Mouse (Mus musculus) testis, adult 2 months (tissue): ENCODE results near the gene Nwd2. TPM values are rescaled to one million over a fixed set of nuclear protein-coding genes. Genes with fewer than 3 reads are reported as not detected.

ENCODE experiments used
- H3K27ac ChIP-seq: fragments of 200-500 bp; 2 replicates; pipeline ENCODE4 v1.5.1; 2012; ENCODE audit warnings: low read depth, low read length; ENCODE audit not compliant: control insufficient read depth, insufficient read depth
- H3K27me3 ChIP-seq: fragments of 200-500 bp; 2 replicates; pipeline ENCODE4 v1.6.1; 2012; ENCODE audit warnings: mild to moderate bottlenecking, low read length, moderate library complexity; ENCODE audit not compliant: control insufficient read depth, insufficient read depth
- H3K36me3 ChIP-seq: fragments of 200-500 bp; 2 replicates; pipeline ENCODE4 v1.6.1; 2012; ENCODE audit warnings: mild to moderate bottlenecking, low read length; ENCODE audit not compliant: control insufficient read depth, insufficient read depth
- H3K4me1 ChIP-seq: fragments of 200-500 bp; 2 replicates; pipeline ENCODE4 v1.6.1; 2012; ENCODE audit warnings: low read length; ENCODE audit not compliant: control insufficient read depth, insufficient read depth
- H3K4me3 ChIP-seq: fragments of 200-500 bp; 2 replicates; pipeline ENCODE4 v1.5.1; 2012; ENCODE audit warnings: low read depth, mild to moderate bottlenecking, low read length, moderate library complexity, mixed read lengths; ENCODE audit not compliant: control insufficient read depth
- CTCF ChIP-seq: fragments of 200-500 bp; IDR thresholded peaks from 2 replicates; pipeline ENCODE4 v1.5.1; 2012; ENCODE audit warnings: low read depth, mild to moderate bottlenecking, inconsistent platforms, low read length, moderate library complexity; ENCODE audit not compliant: control insufficient read depth, insufficient read depth, insufficient replicate concordance
- POLR2A ChIP-seq: fragments of 200-500 bp; IDR thresholded peaks from 2 replicates; pipeline ENCODE4 v1.6.1; 2012; ENCODE audit warnings: low read depth, mild to moderate bottlenecking, inconsistent platforms, low read length, moderate library complexity; ENCODE audit not compliant: control insufficient read depth
- polyA plus RNA-seq: library from polyadenylated mRNA; depleted of rRNA; stranded (reverse); fragments of >200 nt; gene quantifications from 2 replicates; pipeline ENCODE4 v1.2.3, GENCODE M21; 2012

Gene Nwd2
- polyA plus RNA-seq, 1 experiment: 0.84 TPM

- TF ChIP-seq CTCF (no peak), POLR2A (no peak)
- Histone ChIP-seq H3K27me3 (no peaks in the 10 kb centered on the region), H3K36me3 (no peaks in the 10 kb centered on the region), H3K4me1 (no peaks in the 10 kb centered on the region), H3K27ac (no peak overlapping the region), H3K4me3 (no peak overlapping the region)
Measured at GRCm38 (mm10) chr5:63696784-63697183, 47.9 kb downstream of the Nwd2 start.

- TF ChIP-seq POLR2A: no peak
- no peak for TF ChIP-seq CTCF
- H3K27me3 ChIP-seq: no peaks in the 10 kb centered on the region
- no peak overlapping the region for H3K27ac ChIP-seq
- no peaks in the 10 kb centered on the region for H3K36me3 ChIP-seq
- H3K4me3 ChIP-seq: no peak overlapping the region
- no peaks in the 10 kb centered on the region for H3K4me1 ChIP-seq
Measured at GRCm38 (mm10) chr5:63697196-63697595, 48.3 kb downstream of the Nwd2 start.

GRCm38 (mm10) chr5:63728955-63729354 is 80.1 kb downstream of the Nwd2 start:
- H3K36me3 ChIP-seq: no peaks in the 10 kb centered on the region
- no peaks in the 10 kb centered on the region for H3K27me3 ChIP-seq
- H3K4me3 ChIP-seq: no peak overlapping the region
- no peaks in the 10 kb centered on the region for H3K4me1 ChIP-seq
- no peak overlapping the region for H3K27ac ChIP-seq
- no peak for TF ChIP-seq CTCF
- TF ChIP-seq POLR2A: no peak

- Histone ChIP-seq H3K27me3 (no peaks in the 10 kb centered on the region), H3K4me1 (no peaks in the 10 kb centered on the region), H3K4me3 (no peak overlapping the region), H3K36me3 (no peaks in the 10 kb centered on the region), H3K27ac (no peak overlapping the region)
- TF ChIP-seq CTCF: no peak
Measured at GRCm38 (mm10) chr5:63735521-63735920, 86.6 kb downstream of the Nwd2 start.

GRCm38 (mm10) chr5:63743426-63743825 is 94.5 kb downstream of the Nwd2 start:
- Histone ChIP-seq H3K36me3 (no peaks in the 10 kb centered on the region), H3K27me3 (no peaks in the 10 kb centered on the region), H3K4me1 (no peaks in the 10 kb centered on the region), H3K4me3 (no peak overlapping the region), H3K27ac (no peak overlapping the region)
- TF ChIP-seq CTCF: no peak
- TF ChIP-seq POLR2A: no peak

GRCm38 (mm10) chr5:63748299-63748698 is 99.4 kb downstream of the Nwd2 start:
- Histone ChIP-seq H3K4me1 (no peaks in the 10 kb centered on the region), H3K36me3 (no peaks in the 10 kb centered on the region), H3K4me3 (no peak overlapping the region), H3K27me3 (no peaks in the 10 kb centered on the region), H3K27ac (no peak overlapping the region)
- TF ChIP-seq CTCF: no peak
- no peak for TF ChIP-seq POLR2A

- no peak overlapping the region for H3K4me3 ChIP-seq
- no peaks in the 10 kb centered on the region for H3K4me1 ChIP-seq
- no peaks in the 10 kb centered on the region for H3K36me3 ChIP-seq
- TF ChIP-seq CTCF (no peak), POLR2A (no peak)
- no peak overlapping the region for H3K27ac ChIP-seq
- no peaks in the 10 kb centered on the region for H3K27me3 ChIP-seq
Measured at GRCm38 (mm10) chr5:63748759-63749158, 99.9 kb downstream of the Nwd2 start.
